11 mouse cellular contexts compared by ENCODE assay signal in the genomic region with DNA sequence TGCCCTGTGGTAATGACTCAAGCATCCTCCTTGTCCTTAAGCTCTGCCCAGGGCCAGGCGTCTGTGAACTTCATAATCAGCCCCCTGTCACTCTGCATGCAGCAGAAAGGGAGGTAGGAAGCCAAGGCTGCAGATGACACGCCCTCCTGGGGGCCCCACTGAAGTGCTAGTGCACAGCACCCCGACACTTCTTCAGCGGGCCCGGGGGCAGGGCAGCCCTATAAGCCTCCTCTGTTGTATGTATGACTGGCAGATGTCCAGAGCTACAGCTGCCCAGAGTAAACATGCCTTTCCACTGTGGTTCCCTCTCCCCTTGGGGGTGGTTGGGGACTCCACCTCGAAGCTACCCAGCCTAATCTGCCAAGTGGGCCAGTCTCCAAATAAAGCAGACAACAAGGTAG.
DNase-seq lines count a peak whose midpoint lies in the region; ATAC-seq and TF ChIP-seq lines count a peak whose summit lies in the region.
"Had no signal": no experiment of that assay in that cellular context is flagged by ENCODE, and none has a peak within 500 bp of the region (broad histone marks: within the 10 kb centered on the region; RNA-seq: fewer than 3 reads in every experiment).

No protein-coding gene starts in this region.

- H3K27me3 ChIP-seq in heart, embryonic 16.5 days (ENCODE audit: control insufficient read depth, insufficient read depth, low read length) = no peaks in the 10 kb centered on the region
- H3K27me3 ChIP-seq in midbrain, embryonic 10.5 days (ENCODE audit: low read depth, poor library complexity, severe bottlenecking) = peaks cover 38% of the 10 kb centered on the region
- no peaks in the 10 kb centered on the region; the same call in 1 of the 2 replicates for H3K27me3 ChIP-seq in midbrain, embryonic 11.5 days (ENCODE audit: control insufficient read depth, insufficient read depth, low read length)
- no peaks in the 10 kb centered on the region for H3K27me3 ChIP-seq in hindbrain, embryonic 16.5 days (replicated peaks; ENCODE audit: control insufficient read depth, insufficient read depth, low read length)
- no peaks in the 10 kb centered on the region for H3K27me3 ChIP-seq in stomach, postnatal 0 days (ENCODE audit: control insufficient read depth, insufficient read depth, low read length)

- DNase-seq in heart, postnatal 36 days = no peak
- DNase-seq in midbrain, embryonic 10.5 days (ENCODE audit: low spot score) = no peak
- DNase-seq in midbrain, embryonic 11.5 days (ENCODE audit: low spot score, missing footprints) = no peak
- peak; percentile 58 for DNase-seq in stomach, postnatal 0 days (ENCODE audit: low spot score)
- DNase-seq in layer of hippocampus, adult 9-11 months = no peak
- DNase-seq in gastrocnemius, postnatal 36 days = no peak
- DNase-seq: adrenal gland, postnatal 14 days; kidney, adult 8-10 months had no signal

- H3K9me3 ChIP-seq in heart, embryonic 16.5 days (replicated peaks; ENCODE audit: control insufficient read depth, low read length) = no peaks in the 10 kb centered on the region
- H3K9me3 ChIP-seq in midbrain, embryonic 10.5 days (replicated peaks) = no peaks in the 10 kb centered on the region
- H3K9me3 ChIP-seq in midbrain, embryonic 11.5 days (ENCODE audit: control insufficient read depth, low read length) = no peaks in the 10 kb centered on the region
- no peaks in the 10 kb centered on the region for H3K9me3 ChIP-seq in hindbrain, embryonic 16.5 days (ENCODE audit: control insufficient read depth, low read length)
- no peaks in the 10 kb centered on the region for H3K9me3 ChIP-seq in stomach, postnatal 0 days (ENCODE audit: control insufficient read depth, low read length)
- H3K9me3 ChIP-seq: megakaryocyte, embryonic 14.5 days had no signal

- no peak overlapping the region for H3K4me2 ChIP-seq in heart, embryonic 16.5 days (ENCODE audit: low read depth, low read length)
- H3K4me2 ChIP-seq in midbrain, embryonic 11.5 days = no peak overlapping the region
- no peak overlapping the region for H3K4me2 ChIP-seq in hindbrain, embryonic 16.5 days (ENCODE audit: low read length)
- no peak overlapping the region for H3K4me2 ChIP-seq in stomach, postnatal 0 days (replicated peaks; ENCODE audit: low read depth)

- H3K4me1 ChIP-seq in heart, embryonic 16.5 days (ENCODE audit: control insufficient read depth, insufficient read depth, low read length) = peaks cover 30% of the 10 kb centered on the region
- peaks cover 26% of the 10 kb centered on the region for H3K4me1 ChIP-seq in midbrain, embryonic 10.5 days
- H3K4me1 ChIP-seq in midbrain, embryonic 11.5 days (ENCODE audit: control insufficient read depth, insufficient read depth, low read length) = 0 out of 2 replicates have a peak, but pooled peaks cover 3% of the 10 kb centered on the region
- peaks cover 10% of the 10 kb centered on the region for H3K4me1 ChIP-seq in hindbrain, embryonic 16.5 days (ENCODE audit: control insufficient read depth, insufficient read depth, low read depth, low read length)
- H3K4me1 ChIP-seq in stomach, postnatal 0 days (replicated peaks; ENCODE audit: control insufficient read depth, insufficient read depth) = peaks cover 9% of the 10 kb centered on the region

- no peak for TF ChIP-seq CTCF in stomach, postnatal 0 days (IDR thresholded peaks at IDR 0.05; ENCODE audit: low read depth)

- no peak overlapping the region for H3K4me3 ChIP-seq in heart, embryonic 16.5 days (ENCODE audit: low read length)
- no peak overlapping the region for H3K4me3 ChIP-seq in midbrain, embryonic 10.5 days
- H3K4me3 ChIP-seq in midbrain, embryonic 11.5 days (ENCODE audit: low read depth, low read length) = no peak overlapping the region
- no peak overlapping the region for H3K4me3 ChIP-seq in hindbrain, embryonic 16.5 days (ENCODE audit: low read length)
- H3K4me3 ChIP-seq in stomach, postnatal 0 days (ENCODE audit: low read depth, low read length) = no peak overlapping the region
- H3K4me3 ChIP-seq: megakaryocyte, embryonic 14.5 days had no signal

- H3K27ac ChIP-seq in heart, embryonic 16.5 days (ENCODE audit: low read length) = no peak overlapping the region
- 0 out of 2 replicates have a peak overlapping the region, but pooled peaks have one; percentile 42 for H3K27ac ChIP-seq in midbrain, embryonic 10.5 days (replicated peaks)
- no peak overlapping the region for H3K27ac ChIP-seq in midbrain, embryonic 11.5 days (ENCODE audit: low read depth, low read length)
- no peak overlapping the region for H3K27ac ChIP-seq in hindbrain, embryonic 16.5 days (ENCODE audit: low read depth, low read length)
- H3K27ac ChIP-seq in stomach, postnatal 0 days (replicated peaks) = no peak overlapping the region

- 0 out of 2 replicates have a peak, but pooled peaks have one; percentile 30 for ATAC-seq in heart, embryonic 16.5 days (replicated peaks; ENCODE audit: extremely low read depth, insufficient read depth, low FRiP score)
- no peak for ATAC-seq in midbrain, embryonic 11.5 days (ENCODE audit: low FRiP score)
- ATAC-seq in hindbrain, embryonic 16.5 days = 0 out of 2 replicates have a peak, but pooled peaks have one; percentile 21
- ATAC-seq in stomach, postnatal 0 days (ENCODE audit: low FRiP score, low TSS enrichment) = 0 out of 2 replicates have a peak, but pooled peaks have one; percentile 16

- no peak overlapping the region for H3K9ac ChIP-seq in heart, embryonic 16.5 days (ENCODE audit: low read length)
- no peak overlapping the region for H3K9ac ChIP-seq in midbrain, embryonic 11.5 days (ENCODE audit: low read length)
- no peak overlapping the region for H3K9ac ChIP-seq in hindbrain, embryonic 16.5 days (ENCODE audit: low read depth, low read length)
- H3K9ac ChIP-seq in stomach, postnatal 0 days (ENCODE audit: low read length) = no peak overlapping the region

- H3K36me3 ChIP-seq in heart, embryonic 16.5 days (ENCODE audit: control insufficient read depth, insufficient read depth) = no peaks in the 10 kb centered on the region
- H3K36me3 ChIP-seq in midbrain, embryonic 10.5 days = no peaks in the 10 kb centered on the region
- H3K36me3 ChIP-seq in midbrain, embryonic 11.5 days (ENCODE audit: control insufficient read depth, insufficient read depth, low read length) = no peaks in the 10 kb centered on the region
- H3K36me3 ChIP-seq in hindbrain, embryonic 16.5 days (ENCODE audit: control insufficient read depth, insufficient read depth, low read length) = no peaks in the 10 kb centered on the region
- no peaks in the 10 kb centered on the region for H3K36me3 ChIP-seq in stomach, postnatal 0 days (ENCODE audit: control insufficient read depth, insufficient read depth, low read length)

- intact Hi-C loops in heart, postnatal 36 days (cut with DNase I) = no loop called here
- intact Hi-C loops in gastrocnemius, postnatal 36 days (cut with DNase I) = no loop called here

- 14% methylated on average over 6 of the region's 6 CpGs for WGBS in heart, embryonic 16.5 days
- 76% methylated on average over 6 of the region's 6 CpGs for WGBS in midbrain, embryonic 10.5 days
- WGBS in midbrain, embryonic 11.5 days = 61% methylated on average over 6 of the region's 6 CpGs
- WGBS in hindbrain, embryonic 16.5 days = 41% methylated on average over 6 of the region's 6 CpGs
- WGBS in stomach, postnatal 0 days = 14% methylated on average over 6 of the region's 6 CpGs

- no peak for TF ChIP-seq EP300 in stomach, postnatal 0 days (optimal IDR thresholded peaks at IDR 0.05)
